Mouse (Mus musculus) cerebellum, adult 9-10 months (tissue): ENCODE measurements around the gene Mif.
"Not testable (repeated sequence)": the region's sequence is repeated elsewhere in the genome, so short reads cannot be mapped to it uniquely, and the experiment has no call there.

ENCODE experiments used
- DNase-seq: peaks from one replicate; pipeline ENCODE4 v3.0.0; 2022

Gene Mif

GRCm38 (mm10) chr10:75872915-75873542 lies 13.0 kb upstream of the Mif start:
- peak; percentile 99 for DNase-seq

GRCm38 (mm10) chr10:75872025-75872914 lies 12.2 kb upstream of the Mif start:
- DNase-seq = no peak

DNA sequence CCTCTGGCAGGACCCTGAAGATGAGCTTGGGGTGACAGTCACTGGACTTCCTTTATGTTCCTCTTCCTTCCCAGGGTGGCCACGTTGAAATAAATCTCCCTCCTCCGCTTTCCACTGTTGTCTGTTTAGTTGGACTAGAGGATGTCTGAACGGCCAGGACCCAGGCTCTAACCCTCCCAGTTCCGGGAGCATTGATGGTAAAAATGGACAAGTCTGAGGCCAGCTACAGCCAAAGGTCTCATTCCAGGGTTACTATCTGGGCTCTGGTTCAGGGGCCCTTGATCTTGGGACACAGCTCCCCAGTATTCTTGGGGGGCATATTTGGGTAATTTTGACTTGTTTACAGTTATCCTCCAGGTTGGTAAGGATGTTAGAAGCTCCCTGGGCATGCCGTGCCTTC lies 1.5 kb upstream of the Mif start:
- DNase-seq = no peak

- peak; percentile 72 for DNase-seq
These were observed 706 bp upstream of the Mif start for GRCm38 (mm10) chr10:75860746-75861145.

DNA sequence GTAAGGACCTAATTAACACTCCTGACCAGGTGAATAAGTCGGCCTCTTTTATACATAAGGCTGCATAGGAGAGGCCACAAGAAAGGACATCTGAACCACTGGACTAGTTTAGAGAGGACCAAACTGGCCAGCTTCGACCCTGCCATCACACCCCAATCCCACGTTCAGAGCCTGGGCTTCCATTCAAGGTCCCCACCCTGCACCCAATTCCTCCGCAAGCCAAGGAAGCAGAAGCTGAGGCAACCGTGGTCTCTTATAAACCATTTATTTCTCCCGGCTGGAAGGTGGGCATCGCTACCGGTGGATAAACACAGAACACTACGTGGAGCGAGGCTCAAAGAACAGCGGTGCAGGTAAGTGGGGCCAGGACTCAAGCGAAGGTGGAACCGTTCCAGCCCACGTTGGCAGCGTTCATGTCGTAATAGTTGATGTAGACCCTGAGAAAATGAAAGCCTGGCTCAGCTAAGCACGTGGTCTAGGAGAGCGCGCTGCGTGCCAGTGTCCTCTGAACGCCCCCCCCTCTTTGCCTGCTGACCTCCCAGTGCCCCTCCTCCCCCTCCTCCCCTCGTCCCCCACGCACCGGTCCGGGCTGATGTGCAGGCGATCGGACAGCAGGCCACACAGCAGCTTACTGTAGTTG lies 813 bp downstream of the Mif start:
- DNase-seq = peak; percentile 66

DNA sequence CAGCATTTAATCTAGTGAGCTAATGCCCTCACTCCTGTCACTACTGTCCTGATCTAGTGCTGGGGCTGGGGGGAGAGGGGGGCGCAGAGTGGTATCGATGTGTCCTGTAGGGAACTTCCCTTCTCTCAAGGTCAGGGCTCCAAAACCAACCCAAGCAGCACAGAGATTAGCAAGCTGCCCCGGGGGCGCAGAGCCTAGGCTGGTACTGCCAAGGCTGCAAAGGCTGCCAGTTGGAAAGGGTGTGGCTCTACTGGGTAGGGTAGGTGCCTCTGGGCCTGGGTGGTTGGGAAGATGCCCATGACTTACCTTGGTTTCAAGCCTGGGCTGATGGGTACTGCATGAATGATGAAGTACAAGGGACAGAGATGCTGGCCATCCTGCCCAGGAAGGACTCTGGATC lies 2.4 kb downstream of the Mif start:
- DNase-seq = peak; percentile 45

DNA sequence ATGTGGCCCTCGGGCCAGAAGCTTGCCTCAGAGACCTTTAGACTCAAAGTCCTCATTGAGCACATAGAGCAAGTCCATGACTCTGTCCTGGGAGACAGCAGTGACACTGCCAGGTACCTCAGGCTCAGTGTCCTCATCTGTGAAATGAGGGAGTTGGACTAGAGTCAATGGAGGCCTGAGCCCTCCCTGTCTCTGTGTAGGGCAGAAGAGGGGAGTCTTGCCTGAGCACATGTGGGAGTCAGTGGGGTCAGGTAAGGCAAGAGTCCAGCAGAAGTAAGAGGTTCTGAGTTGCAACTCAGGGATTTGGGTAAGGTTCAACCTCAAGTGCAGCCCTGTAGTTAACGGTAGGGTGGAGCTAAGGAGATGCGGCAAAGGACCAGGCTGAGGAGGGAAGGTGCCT lies 3.1 kb downstream of the Mif start:
- no peak for DNase-seq

DNA sequence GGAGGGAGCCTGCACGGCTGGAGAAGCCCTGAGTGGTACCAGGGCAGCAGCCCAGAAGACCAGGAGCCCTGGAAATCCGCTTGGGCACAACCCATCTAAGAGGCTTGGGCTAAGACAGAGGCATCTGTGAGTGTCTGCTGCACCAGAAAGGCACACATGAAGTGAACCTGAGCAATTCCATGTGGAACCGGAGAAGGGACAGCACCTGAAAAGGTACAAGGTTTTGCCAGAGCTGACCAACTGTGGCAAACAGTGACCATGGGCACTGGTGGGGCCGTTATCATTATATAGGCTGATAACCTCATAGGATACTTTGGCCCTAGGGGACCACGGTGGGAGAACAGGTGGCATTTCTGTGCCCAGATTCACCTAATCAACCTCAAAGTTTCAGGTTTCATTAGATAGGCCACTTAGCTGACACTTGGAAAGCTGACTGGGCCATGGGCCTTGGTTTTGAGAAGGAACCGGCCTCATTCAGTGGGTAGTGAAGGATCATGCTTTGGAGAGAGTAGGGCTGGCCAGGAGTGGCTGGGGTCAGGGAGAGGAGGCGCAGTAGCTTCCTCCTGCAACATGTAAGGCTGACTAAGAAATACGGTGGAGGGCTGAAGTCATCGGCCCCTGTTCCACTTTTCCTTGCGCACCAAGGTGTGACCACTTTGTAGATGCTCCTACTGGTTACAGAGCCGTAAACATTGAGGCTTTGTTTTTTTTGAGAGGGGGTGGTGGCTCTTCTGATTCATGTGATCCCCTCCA lies 3.7 kb downstream of the Mif start:
- DNase-seq = no peak

DNA sequence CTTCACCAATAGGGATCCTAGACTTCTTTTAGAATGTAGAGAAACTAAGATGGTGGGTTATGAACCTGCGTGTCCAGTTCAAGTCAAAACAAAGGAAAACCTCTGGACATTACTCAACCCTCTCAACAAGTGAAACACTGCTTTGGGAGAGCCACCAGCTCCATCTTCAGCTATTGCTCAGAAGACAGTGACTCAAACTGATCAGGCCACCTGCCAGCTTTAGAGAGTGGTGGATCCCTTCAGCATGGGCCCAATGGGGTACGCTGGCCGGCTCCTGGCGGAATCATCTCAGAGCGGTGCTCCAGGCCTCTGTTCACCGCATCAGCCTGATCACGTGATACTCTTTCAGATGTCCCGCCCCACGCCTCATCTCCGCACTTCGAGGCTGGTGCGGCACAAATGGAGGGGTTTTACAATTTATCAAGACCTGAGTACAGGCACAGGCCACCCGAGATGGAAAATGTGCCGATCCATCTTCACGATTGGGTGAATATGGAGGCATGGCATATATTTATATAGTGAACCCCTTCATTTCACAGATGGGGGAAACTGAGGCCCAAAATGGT lies 4.5 kb downstream of the Mif start:
- DNase-seq = no peak

- no peak for DNase-seq
These were observed 5.2 kb downstream of the Mif start for GRCm38 (mm10) chr10:75854791-75855190.

DNA sequence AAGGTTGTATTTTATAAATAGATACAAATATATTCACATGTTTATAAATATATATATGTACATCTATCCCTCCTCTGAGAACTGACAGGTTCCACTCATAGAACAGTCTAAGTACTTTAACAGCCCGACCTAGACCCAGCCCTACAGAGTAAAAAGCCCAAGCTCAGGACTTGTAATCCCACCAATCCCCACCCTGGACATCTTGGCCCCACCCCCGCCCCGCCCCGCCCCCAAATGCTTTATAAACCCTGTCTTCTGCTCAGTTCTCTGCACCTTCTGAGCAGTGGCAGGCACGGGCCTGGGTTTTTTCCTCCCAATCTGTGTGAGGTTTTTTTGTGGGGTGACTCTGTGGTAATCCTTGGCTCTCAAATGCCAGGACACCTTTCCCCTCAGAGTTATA lies 5.9 kb downstream of the Mif start:
- no peak for DNase-seq

GRCm38 (mm10) chr10:75853452-75853851 lies 6.6 kb downstream of the Mif start:
- DNase-seq = peak; percentile 93

DNA sequence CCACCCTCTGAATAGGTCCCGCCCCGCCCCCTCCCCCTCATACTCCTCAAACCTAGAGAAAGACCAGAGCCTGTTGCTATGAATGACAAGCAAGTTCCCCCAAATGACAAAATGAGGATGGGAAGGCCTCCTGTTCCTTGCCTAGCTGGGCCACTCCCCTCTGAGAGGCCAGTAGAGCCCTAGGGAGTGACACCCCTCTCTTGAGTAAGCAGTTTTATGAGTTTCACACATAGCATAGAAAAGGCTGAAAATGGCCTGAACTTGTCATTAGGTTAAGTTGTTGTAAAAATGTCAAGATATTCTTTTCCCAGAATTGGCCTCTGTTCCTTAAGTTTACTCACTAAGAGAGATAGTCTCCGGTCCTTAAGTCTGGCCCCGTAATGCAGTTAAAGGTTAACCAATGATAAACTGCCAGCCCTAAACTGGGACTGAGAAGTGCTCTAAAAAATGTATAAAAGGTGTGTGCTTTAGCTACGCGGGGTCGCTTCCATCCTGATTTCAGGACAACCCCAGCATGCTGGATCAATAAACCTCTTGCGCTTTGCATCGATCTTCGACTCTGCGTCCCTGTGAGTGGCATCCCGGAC lies 7.4 kb downstream of the Mif start:
- no peak for DNase-seq

GRCm38 (mm10) chr10:75851681-75852080 lies 8.4 kb downstream of the Mif start:
- DNase-seq = no peak

- DNase-seq = no peak
These were observed 9.0 kb downstream of the Mif start for GRCm38 (mm10) chr10:75851076-75851475.

- no peak for DNase-seq
These were observed 11.7 kb downstream of the Mif start for GRCm38 (mm10) chr10:75848382-75848781.

DNA sequence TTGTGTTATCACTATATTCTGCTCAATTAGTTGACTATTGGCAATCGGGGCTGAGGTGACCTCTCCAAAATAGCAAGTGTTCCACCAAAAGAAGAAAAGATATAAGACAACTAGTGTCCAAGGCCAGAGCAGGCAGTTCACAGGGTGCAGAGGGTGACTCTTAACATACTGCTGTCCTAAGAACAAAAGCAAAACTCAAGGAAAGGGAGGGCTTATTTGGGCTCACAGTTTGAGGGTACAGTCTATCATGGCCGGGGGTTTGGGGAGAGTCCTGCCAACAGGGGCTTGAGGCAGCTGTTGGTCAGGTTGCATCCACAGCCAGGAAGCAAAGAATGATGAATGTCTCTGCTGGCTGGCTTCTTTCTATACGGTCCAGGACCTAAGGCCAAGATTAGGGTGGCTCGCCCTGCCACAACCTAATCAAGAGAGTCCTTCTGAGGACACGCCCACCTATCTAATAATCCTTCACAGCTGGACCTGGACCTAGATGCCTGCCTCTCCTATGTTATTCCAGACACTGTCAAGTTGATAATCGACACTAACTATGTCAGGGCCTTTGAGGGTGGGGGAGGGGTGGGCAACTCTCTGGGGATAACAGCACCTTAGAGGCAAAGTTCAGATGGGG lies 14.6 kb downstream of the Mif start:
- DNase-seq = no peak

DNA sequence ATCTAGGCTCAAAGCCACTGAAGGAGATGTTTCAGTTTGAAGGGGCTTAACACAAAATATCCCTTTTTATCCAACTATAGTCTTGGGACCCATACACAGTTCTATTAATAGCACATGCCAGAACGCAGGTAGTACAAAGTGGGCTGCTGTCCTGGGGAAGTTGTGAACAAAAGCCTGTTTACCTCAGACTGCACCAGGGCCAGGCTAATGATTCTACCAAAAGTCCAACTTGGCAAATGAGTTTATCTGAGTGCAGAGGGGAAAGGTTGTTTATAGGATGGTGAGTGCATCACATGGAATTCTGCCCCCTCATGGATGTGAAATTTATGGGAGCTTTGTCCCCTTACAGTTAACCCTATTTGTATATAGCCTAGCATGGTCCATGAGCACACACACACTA lies 15.2 kb downstream of the Mif start:
- no peak for DNase-seq

DNA sequence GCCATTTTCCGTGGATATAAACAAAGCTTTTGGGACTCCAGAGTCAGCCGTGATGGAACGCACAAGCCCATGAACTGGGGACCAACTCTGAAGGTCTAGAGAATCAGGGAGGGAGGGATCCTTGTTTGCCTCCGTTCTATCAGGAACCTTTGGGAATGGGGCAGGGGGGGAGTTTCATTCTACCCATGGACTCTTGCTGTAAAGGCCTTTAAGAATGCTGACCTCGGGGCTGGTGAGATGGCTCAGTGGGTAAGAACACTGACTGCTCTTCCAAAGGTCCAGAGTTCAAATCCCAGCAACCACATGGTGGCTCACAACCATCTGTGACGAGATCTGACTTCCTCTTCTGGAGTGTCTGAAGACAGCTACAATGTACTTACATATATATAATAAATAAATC lies 16.1 kb downstream of the Mif start:
- DNase-seq = not testable (repeated sequence)

- no peak for DNase-seq
These were observed 20.9 kb downstream of the Mif start for GRCm38 (mm10) chr10:75839092-75839491.

DNA sequence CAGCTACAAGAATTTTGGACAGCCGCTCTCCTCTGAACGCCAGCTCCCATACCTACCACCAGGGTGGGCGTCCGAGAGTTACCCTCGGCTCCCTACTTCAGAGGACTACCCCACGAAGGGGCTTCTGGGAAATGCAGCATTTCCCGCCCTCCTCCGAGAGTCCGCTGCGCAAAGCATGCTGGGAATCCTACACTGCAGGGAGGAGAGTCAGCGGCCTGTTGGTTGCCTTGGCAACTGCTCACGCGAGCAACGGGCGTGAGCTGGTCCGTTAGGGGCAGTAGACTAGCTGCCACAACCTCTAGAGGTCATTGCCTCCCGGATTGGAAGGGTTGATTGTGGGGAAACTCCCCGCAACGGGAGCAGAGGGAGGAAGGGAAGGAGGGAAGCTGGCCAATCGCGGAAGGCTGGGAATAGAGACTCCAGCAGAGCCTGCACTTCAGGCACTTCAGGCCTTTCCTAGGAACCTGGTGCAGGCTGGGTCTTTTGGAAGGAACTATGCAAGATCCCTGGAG lies 22.7 kb downstream of the Mif start, which contains the start of gene Gstt2:
Gstt2 (minus strand) TSS at position 177 of the 512 bp plus-strand sequence.
- DNase-seq = peak; percentile 93
